Mouse (Mus musculus) testis, adult 10 weeks (tissue): ENCODE measurements around the gene Naga. TPM values are rescaled to one million over a fixed set of nuclear protein-coding genes. Genes with fewer than 3 reads are reported as not detected.

Experiments
- polyA plus RNA-seq: library from polyadenylated mRNA; stranded (reverse); fragments of 350-450 nt; fragmentation: Illumina TruSeq; extraction: RNeasy Lipid Tissue Mini Kit (QIAGEN cat#74804); gene quantifications from one replicate; pipeline ENCODE4 v1.2.3, GENCODE M21; 2014; ENCODE audit warnings: low read depth, low replicate concordance

Naga gene
- 7.1 TPM for polyA plus RNA-seq

DNA sequence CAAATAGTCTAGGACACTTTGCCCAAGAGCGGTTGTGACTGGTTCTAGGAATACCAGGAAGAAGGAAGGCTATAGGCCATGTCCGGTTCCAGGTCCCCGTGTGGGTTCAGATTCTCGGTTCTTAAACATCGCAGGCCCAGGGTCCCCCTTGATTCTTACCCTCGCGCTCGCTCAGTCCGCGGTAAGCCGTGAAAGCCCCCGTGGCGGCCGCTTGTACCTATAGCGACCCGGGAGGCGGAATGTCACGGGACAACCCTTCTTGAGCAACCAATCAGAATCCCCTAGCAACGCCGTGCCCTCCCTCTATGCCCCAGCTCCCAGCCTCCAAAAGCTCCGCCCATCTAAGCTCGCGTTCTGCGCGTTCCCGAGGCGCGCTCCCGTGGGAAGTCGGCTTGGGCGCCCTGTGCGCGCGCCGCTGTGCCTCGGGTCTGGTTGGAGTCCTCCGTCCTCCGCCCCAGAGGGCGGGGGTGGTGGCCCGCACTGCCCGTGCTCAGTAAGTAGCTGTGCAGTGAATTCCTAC lies at the start of gene Naga, which contains the start of the genes Pheta2 and Smdt1:
TSS of gene Naga (minus strand) at position 333 of the 520 bp plus-strand sequence.
TSS of gene Pheta2 (plus strand) at position 350 of the 520 bp plus-strand sequence.
TSS of gene Smdt1 (plus strand) at position 367 of the 520 bp plus-strand sequence.

GRCm38 (mm10) chr15:82379871-82380713 lies 41.4 kb upstream of the Naga start, which contains the start of gene Cyp2d22:
Gene Cyp2d22 (minus strand): TSS chr15:82380260.

GRCm38 (mm10) chr15:82354126-82354945 lies 15.6 kb upstream of the Naga start, which contains the start of gene Ndufa6:
Gene Ndufa6 (minus strand): TSS chr15:82354322.

DNA sequence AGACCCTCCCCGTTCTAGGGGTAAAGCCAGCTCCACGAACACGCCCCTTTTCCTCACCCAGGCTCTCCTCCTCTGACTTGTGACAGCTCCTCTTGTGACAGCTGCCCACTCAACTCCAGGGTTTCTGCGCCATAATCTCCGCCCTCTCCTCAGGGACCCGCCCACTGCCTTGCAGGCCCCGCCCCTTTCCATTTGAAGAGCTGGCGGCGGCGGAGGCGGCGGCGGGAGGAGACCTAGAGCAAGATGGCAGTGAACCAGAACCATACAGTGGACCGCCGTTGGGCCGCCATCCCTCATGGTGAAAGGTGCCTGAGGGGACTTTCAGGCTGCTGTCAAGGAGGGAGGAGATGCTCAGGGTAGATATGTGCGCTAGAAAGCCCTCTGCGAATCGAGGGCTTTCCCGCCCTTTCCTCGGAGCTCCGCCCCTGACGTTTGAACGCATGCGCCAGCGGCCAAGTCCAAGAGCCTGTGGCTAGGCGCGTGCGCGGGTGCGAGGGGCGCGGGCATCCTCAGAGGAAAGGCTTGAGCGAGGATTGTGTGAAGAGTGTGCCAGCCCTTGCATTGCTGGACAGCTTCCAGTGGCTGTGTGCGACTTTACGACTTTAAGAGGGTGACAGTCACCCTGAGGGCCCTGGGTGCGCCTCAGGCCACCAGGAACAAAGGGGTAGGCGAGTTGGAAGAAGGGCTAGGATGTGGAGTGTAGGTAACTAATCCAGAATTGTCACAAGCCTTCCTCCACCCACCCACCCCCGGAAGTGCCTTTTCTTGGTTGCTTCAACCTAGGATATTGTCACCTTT lies 39.8 kb downstream of the Naga start, which contains the start of gene Wbp2nl:
TSS of gene Wbp2nl (plus strand) at position 191 of the 798 bp plus-strand sequence.

Other genes with a start within 250 kb of the Naga start
- gene Ccdc134, start 211.0 kb downstream of the Naga start, polyA plus RNA-seq: 6.2 TPM
- gene Srebf2, start 191.7 kb downstream of the Naga start, polyA plus RNA-seq: 6.5 TPM
- gene Shisa8, start 126.1 kb downstream of the Naga start, polyA plus RNA-seq: not detected
- gene Tnfrsf13c, start 114.6 kb downstream of the Naga start, polyA plus RNA-seq: 2.2 TPM
- gene Cenpm, start 94.2 kb downstream of the Naga start, polyA plus RNA-seq: 1.5 TPM
- 0.71 TPM for gene 1500009C09Rik, start 86.5 kb downstream of the Naga start, polyA plus RNA-seq
- 13.0 TPM for gene Sept3, start 64.0 kb downstream of the Naga start, polyA plus RNA-seq
- gene Wbp2nl, start 40.0 kb downstream of the Naga start, polyA plus RNA-seq: 51.6 TPM
- 2.2 TPM for gene Pheta2, start within 50 bp of the Naga start, polyA plus RNA-seq
- 20.1 TPM for gene Smdt1, start within 50 bp of the Naga start, polyA plus RNA-seq
- gene Ndufa6, start 15.4 kb upstream of the Naga start, polyA plus RNA-seq: 172 TPM
- gene Cyp2d22, start 41.3 kb upstream of the Naga start, polyA plus RNA-seq: 2.9 TPM
- not detected for gene Cyp2d11, start 55.1 kb upstream of the Naga start, polyA plus RNA-seq
- not detected for gene Cyp2d10, start 68.3 kb upstream of the Naga start, polyA plus RNA-seq
- not detected for gene Cyp2d9, start 94.5 kb upstream of the Naga start, polyA plus RNA-seq
- gene Cyp2d12, start 216.1 kb upstream of the Naga start, polyA plus RNA-seq: not detected